16 mouse cellular contexts compared by ENCODE assay signal in the genomic region with DNA sequence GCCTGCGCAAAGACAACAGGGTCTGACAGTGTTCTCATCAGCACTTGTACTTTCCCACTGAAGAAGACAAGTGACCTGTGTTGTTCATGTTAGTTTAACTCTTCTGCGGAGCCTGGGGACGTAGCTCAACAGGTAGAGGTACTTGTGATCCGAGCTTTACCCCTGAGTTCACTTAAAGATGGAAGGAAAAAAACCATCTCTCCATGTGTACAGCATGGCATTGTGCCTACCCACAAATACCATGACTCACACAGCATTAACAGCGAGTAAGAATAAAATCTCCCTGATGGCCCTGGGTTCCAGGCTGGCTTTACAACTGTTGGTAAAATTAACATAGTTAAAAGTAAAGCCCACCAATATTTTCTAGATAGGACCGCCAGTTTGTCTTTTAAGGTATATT.
"Had no signal": no experiment of that assay in that cellular context is flagged by ENCODE, and none has a peak within 500 bp of the region (broad histone marks: within the 10 kb centered on the region; RNA-seq: fewer than 3 reads in every experiment).

No protein-coding gene starts in this region.

- H3K4me3 ChIP-seq: layer of hippocampus, adult 2 months; lung, embryonic 15.5 days; midbrain, embryonic 12.5 days had no signal

- H3K27ac ChIP-seq: kidney, postnatal 0 days; layer of hippocampus, adult 2 months; lung, embryonic 15.5 days; midbrain, embryonic 12.5 days; stomach, postnatal 0 days had no signal

- H3K27me3 ChIP-seq: lung, embryonic 15.5 days had no signal

- H3K9ac ChIP-seq: lung, embryonic 15.5 days; midbrain, embryonic 12.5 days had no signal

- ATAC-seq: intestine, postnatal 0 days had no signal

- DNase-seq: kidney, adult 2 months; kidney, postnatal 25 days; layer of hippocampus, adult 9-11 months; lung, postnatal 14 days; lung, postnatal 4 days; right cerebral cortex, adult 18-20 months; right cerebral cortex, postnatal 14 days; right cerebral cortex, postnatal 4 days; thymus, adult 2 months; thymus, postnatal 14 days had no signal

- H3K4me2 ChIP-seq: lung, embryonic 15.5 days had no signal

- H3K9me3 ChIP-seq: lung, embryonic 15.5 days; midbrain, embryonic 12.5 days had no signal
